Mouse (Mus musculus): ENCODE measurements around the gene Tas2r134.

The Tas2r134 gene

DNA sequence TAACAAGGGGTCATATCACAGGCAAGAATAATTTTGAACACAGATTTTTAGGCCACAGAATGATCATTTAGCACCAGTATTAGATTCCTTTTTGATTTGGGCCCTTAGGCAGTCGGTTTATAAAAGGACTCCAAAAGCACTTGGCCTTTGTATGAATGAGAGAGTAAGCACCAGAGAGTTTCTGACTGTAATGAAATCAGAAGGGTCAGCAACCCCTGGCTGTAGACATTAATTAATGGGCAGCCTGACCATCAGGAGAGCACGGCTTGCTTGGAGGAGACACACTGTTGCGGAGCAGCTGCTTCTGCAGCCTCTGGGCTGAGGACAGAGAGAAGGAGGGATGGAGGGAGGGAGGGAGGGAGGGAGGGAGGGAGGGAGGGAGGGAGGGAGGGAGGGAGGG lies 30.4 kb downstream of the Tas2r134 start:
- DNase-seq: no peak

DNA sequence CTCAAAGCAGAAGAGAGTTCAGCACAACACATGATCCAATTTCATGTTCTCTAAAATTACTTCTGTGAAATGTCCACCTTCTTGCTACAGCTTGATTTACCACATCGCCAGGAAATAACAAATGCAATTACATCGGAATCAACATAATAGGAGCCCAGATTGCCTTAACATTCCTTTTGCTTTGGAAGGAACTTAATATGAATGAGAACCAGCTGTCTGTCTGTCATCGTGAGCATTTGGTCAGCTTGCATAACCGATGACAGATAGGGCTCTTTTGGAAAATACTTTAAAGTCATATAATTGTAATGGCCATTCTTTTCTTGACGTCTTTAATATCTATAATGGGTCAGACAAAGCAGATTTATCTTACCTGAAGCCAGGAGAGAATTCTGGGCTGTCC lies 31.0 kb downstream of the Tas2r134 start:
- DNase-seq: no peak

DNA sequence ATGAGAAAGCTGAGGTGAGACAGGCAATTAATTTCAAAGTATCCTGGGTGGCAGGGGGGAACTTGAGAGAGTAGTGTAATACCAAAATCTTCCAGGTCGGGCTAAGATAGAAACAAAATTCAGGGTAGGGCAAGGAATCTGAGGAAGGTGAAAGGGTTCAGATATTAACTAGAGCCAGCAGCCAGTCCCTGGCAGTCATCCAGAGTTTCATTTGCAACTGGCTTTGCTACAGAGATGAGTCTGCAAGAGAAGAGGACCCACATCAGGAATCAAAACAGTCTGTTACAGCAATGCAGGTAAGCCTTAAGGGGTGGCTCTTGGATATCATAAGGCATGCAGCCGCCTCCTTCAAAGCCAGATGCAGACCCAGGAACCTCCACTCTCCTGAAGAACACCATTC lies 47.0 kb downstream of the Tas2r134 start:
- no peak for DNase-seq

Data from spleen, adult 18-20 months (tissue).